Mouse (Mus musculus) small intestine, adult 2 months (tissue): ENCODE measurements around the gene Rtkn2. TPM values are rescaled to one million over a fixed set of nuclear protein-coding genes. Genes with fewer than 3 reads are reported as not detected.

Source experiments
- H3K27ac ChIP-seq: fragments of 200-500 bp; 2 replicates; pipeline ENCODE4 v1.5.1; 2012; ENCODE audit warnings: low read depth, low read length, control low read depth, inconsistent platforms; ENCODE audit not compliant: insufficient read depth
- H3K27me3 ChIP-seq: fragments of 200-500 bp; 2 replicates; pipeline ENCODE4 v1.6.1; 2012; ENCODE audit warnings: mild to moderate bottlenecking, moderate library complexity, low read length, inconsistent platforms; ENCODE audit not compliant: control insufficient read depth, insufficient read depth
- H3K36me3 ChIP-seq: fragments of 200-500 bp; 2 replicates; pipeline ENCODE4 v1.6.1; 2012; ENCODE audit warnings: mild to moderate bottlenecking, low read length, control low read depth, inconsistent platforms; ENCODE audit not compliant: control insufficient read depth, insufficient read depth
- H3K4me1 ChIP-seq: fragments of 200-500 bp; 2 replicates; pipeline ENCODE4 v1.6.1; 2012; ENCODE audit warnings: low read length, inconsistent platforms, mixed read lengths; ENCODE audit not compliant: control insufficient read depth, insufficient read depth, insufficient read length
- H3K4me3 ChIP-seq: fragments of 200-500 bp; 2 replicates; pipeline ENCODE4 v1.5.1; 2012; ENCODE audit warnings: low read depth, mild to moderate bottlenecking, control low read depth, inconsistent platforms, low read length, moderate library complexity
- CTCF ChIP-seq: fragments of 200-500 bp; IDR thresholded peaks from 2 replicates; pipeline ENCODE4 v1.5.1; 2012; ENCODE audit warnings: low read depth, mild to moderate bottlenecking, control low read depth, inconsistent platforms, low read length, moderate library complexity, mixed read lengths; ENCODE audit not compliant: insufficient replicate concordance, insufficient read length; ENCODE audit errors: extremely low read depth
- POLR2A ChIP-seq: fragments of 200-500 bp; IDR thresholded peaks from 2 replicates; pipeline ENCODE4 v1.6.1; 2012; ENCODE audit warnings: low read depth, mild to moderate bottlenecking, control low read depth, inconsistent platforms, low read length, moderate library complexity
- WGBS: fragments of 180-500 bp; shearing (Covaris S2); methylation state at CpG from one replicate; pipeline ENCODE4 v1.1.7; 2018; 5-methylcytosine and 5-hydroxymethylcytosine counted together
- polyA plus RNA-seq: library from polyadenylated mRNA; depleted of rRNA; stranded (reverse); fragments of >200 nt; gene quantifications from 2 replicates; pipeline ENCODE4 v1.2.3, GENCODE M21; 2012

Gene Rtkn2
- polyA plus RNA-seq, 1 experiment = 0.06 TPM

DNA sequence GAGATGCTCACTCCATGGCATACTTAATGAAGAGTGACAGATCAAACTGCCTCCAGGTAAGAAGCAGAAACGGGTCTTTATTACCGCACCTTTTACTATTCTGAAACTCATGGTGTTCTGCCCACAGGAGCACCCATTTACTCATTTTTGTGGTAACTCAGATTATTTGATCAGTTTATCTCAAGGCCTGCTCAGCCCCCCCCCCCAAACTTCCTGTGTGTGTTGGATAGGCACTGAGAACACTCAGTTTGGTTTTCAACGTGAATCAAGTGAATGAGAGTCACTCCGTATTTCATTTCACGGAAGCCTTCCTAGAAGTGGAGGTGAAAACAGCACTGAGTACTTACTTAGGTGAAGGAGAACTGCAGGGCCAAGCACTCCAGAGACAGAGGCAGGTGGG lies 74.8 kb downstream of the Rtkn2 start:
- WGBS = 86% methylated on average over 5 of the region's 5 CpGs
- TF ChIP-seq POLR2A (no peak), CTCF (no peak)
- Histone ChIP-seq H3K4me1 (no peaks in the 10 kb centered on the region), H3K27me3 (no peaks in the 10 kb centered on the region), H3K27ac (no peak overlapping the region), H3K4me3 (no peak overlapping the region), H3K36me3 (no peaks in the 10 kb centered on the region)

DNA sequence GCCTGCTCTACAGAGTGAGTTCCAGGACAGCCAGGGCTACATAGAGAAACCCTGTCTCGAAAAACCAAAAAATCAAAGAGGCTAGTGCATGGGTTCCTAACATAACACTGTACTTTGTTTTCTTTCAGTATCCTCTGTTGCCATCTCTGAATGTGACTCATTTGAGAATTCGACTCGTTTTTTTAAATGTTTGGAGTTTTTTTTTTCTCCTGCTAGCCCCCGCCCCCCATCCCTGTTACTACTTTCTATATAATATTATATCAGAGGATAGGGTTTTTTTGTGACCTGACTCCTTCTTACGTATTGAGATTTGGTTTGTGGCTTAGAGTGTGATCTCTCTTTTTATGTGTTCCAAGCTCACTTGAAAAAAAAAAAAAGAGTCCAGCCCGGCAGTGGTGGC lies 75.3 kb downstream of the Rtkn2 start:
- Histone ChIP-seq H3K4me3 (no peak overlapping the region), H3K4me1 (no peaks in the 10 kb centered on the region), H3K27me3 (no peaks in the 10 kb centered on the region), H3K36me3 (no peaks in the 10 kb centered on the region), H3K27ac (no peak overlapping the region)
- 84% methylated on average over 6 of the region's 6 CpGs for WGBS
- TF ChIP-seq POLR2A (no peak), CTCF (no peak)

DNA sequence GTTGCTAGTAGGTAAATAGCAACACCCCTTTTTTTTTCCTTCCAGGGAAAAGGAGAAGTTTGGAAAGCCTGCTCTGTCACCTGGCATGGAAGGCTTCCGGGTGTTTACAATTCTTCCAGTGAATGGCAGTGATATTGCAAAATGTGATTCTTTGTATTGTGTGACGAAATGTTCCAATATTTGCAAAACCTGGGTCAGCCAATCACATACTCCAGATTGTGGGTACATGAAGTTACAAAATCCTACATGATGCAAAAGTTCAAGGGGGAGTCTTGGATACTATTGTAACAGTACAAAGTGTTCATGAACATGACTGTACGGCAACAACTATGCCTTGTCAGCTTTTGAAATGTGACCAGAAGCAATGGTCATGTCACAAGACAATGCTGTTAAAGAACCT lies 78.5 kb downstream of the Rtkn2 start:
- no peaks in the 10 kb centered on the region for H3K4me1 ChIP-seq
- no peak overlapping the region for H3K4me3 ChIP-seq
- 80% methylated on average over 3 of the region's 3 CpGs for WGBS
- no peak overlapping the region for H3K27ac ChIP-seq
- TF ChIP-seq CTCF (no peak), POLR2A (no peak)
- no peaks in the 10 kb centered on the region for H3K27me3 ChIP-seq
- no peaks in the 10 kb centered on the region for H3K36me3 ChIP-seq

DNA sequence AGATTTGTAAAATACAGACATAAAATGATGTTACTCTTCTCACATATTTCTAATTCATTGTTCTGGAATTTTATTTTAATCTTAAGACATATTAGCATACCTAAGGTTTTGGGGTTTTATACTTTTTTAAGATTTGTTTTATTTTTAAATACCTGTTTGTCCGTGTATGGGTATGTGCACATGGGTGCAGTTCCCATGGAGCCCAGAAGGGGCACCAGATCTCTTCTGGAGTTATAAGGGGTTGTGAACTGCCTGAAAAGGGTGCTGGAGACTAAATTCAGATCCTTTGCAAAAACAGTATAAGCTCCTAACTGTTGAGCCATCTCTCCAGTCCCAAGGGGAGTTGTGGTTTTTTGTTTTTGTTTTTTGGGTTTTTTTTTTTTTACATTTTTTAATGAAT lies 79.0 kb downstream of the Rtkn2 start:
- Histone ChIP-seq H3K4me3 (no peak overlapping the region), H3K36me3 (no peaks in the 10 kb centered on the region), H3K27me3 (no peaks in the 10 kb centered on the region), H3K4me1 (no peaks in the 10 kb centered on the region), H3K27ac (no peak overlapping the region)
- 96% methylated on average over 1 of the region's 1 CpGs for WGBS
- no peak for TF ChIP-seq CTCF
- no peak for TF ChIP-seq POLR2A

DNA sequence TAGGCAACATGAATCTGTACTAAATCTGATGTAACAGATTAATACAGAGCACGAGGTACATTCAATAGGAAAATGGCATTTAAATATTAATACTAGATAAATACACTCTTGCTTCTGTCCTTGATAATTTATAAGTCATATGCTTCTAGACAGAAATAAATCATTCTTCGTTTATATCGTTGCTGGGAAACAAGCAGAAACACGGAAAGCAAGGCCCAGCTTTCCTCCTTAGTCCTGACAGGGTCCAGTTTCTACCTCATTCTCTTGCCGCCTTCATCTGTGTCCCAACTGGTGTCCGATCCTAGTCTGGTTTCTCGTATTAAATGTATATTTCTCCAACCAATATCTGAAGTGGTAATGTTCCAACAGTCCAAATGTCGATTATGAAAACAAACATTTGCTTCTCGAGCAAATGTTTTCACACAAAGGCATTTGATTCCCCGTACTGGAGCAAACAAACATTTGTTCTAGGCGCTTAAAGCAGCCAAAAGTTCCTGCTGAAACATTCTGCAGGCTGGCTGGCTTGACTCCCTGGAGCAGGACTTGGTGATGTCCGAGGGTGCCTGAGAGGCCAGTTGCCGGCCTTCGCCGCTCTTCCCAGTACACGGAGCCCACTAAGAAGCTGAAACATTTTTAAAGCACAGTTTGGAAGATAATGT lies 81.3 kb downstream of the Rtkn2 start:
- no peak overlapping the region for H3K4me3 ChIP-seq
- no peaks in the 10 kb centered on the region for H3K4me1 ChIP-seq
- TF ChIP-seq CTCF (no peak), POLR2A (no peak)
- H3K27ac ChIP-seq = peak overlapping the region; percentile 15; the same call in 1 of the 2 replicates
- H3K36me3 ChIP-seq = no peaks in the 10 kb centered on the region
- 62% methylated on average over 16 of the region's 16 CpGs for WGBS
- H3K27me3 ChIP-seq = no peaks in the 10 kb centered on the region

DNA sequence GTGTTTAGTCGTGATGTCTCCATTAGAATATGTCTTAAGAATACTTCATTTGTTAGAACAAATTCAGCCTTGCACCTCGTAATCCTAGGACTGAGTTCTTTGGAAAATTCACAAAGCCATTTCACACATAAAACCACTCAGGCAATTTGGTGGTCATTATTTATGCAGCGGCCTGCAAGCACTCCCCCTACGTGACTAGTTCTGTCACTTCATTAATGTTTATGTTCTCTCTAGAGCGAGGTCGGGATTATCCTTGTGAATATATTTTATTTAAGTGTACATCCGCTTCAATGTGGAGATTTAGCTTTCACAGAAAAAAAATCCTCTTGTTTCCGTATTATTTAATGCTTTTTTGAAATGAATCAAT lies 81.9 kb downstream of the Rtkn2 start:
- Histone ChIP-seq H3K27ac (no peak overlapping the region), H3K4me3 (no peak overlapping the region), H3K27me3 (no peaks in the 10 kb centered on the region), H3K36me3 (no peaks in the 10 kb centered on the region), H3K4me1 (no peaks in the 10 kb centered on the region)
- TF ChIP-seq POLR2A (no peak), CTCF (no peak)
- 67% methylated on average over 8 of the region's 8 CpGs for WGBS

DNA sequence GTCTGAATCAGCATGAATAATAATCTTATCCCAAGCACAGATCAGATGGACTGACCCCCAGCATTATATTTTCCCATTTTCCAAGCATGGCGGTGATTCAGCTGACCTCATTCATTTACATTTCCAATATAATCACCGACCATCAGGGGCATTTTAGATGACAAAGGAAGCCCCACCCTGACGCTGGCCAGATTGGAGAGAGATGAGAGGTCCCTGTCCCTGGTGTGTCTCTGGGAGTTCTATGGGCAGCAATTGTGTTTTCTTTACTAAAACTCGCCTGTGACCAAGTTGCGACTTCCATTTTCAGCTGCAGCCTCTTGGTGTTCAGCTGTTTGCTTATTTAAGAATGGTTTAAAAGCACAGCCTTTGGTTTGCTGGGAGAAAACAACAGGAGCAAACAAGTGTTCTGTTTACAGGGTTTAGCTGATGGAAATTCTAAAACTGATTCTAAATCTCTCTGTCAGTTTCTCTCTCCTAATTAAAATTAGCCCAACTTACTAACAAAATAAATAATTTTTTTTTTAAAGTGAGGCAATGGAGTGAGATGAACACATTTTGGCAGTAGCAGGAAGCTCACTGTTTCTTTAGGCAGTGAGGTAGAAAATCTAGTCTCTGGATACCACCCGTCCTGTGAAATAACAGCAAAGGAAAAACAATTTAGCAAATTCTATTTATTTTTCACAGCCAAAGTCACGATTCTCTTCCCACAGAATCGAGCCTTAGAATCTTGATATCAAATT lies 84.6 kb downstream of the Rtkn2 start:
- Histone ChIP-seq H3K4me1 (no peaks in the 10 kb centered on the region), H3K4me3 (no peak overlapping the region), H3K27me3 (no peaks in the 10 kb centered on the region), H3K36me3 (no peaks in the 10 kb centered on the region), H3K27ac (no peak overlapping the region)
- no peak for TF ChIP-seq POLR2A
- 58% methylated on average over 8 of the region's 8 CpGs for WGBS
